Mouse (Mus musculus) spleen, adult 2 months (tissue): ENCODE results near the gene Arhgap31.

Source experiments
- CTCF ChIP-seq: fragments of 200-500 bp; IDR thresholded peaks from 2 replicates; pipeline ENCODE4 v1.5.1; 2011; ENCODE audit warnings: mild to moderate bottlenecking, inconsistent platforms; ENCODE audit not compliant: insufficient read depth, insufficient read length, insufficient replicate concordance; ENCODE audit errors: extremely low read depth
- POLR2A ChIP-seq: fragments of 200-500 bp; IDR thresholded peaks from 2 replicates; pipeline ENCODE4 v1.6.1; 2011; ENCODE audit warnings: low read depth, low read length, inconsistent platforms

DNA sequence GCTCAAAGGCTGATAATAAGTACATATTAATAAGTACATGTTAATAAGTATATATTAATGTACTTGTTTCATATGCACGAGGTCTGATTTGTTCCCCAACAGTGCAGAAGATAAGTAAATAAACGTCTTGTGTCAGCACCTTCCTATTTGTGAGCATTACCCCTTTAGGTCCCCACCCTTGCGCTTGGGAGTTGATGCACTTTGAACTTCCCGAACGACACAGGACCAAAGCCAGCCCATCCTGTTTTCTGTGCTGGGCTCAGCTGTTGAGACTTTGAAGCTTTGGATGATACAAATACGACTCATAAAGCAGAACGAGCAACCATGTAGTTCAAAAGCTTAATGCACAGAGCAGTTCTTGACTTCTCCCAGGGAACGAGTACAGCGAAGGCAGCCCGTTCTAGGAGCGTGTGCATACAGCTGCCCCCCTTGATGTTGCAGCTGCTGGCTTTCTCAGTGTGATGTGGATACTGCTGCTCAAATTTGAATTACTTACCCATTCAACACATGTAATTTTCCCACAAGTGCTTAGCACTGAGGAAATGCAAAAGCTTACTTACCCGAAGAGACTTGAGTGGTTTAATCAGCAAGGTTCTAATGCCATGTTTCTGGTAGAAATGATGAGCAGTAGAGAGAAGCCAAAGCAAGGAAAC lies 120.9 kb downstream of the Arhgap31 start:
- TF ChIP-seq CTCF (no peak), POLR2A (no peak)
